Mouse (Mus musculus) left cerebral cortex, adult 9 months (tissue): ENCODE measurements around the gene Nms.

Experiments
- DNase-seq, 2 experiments: peaks; one replicate each; pipeline ENCODE4 v3.0.0; 2022; ENCODE audit warnings: low spot score in 2 of 2

The Nms gene

DNA sequence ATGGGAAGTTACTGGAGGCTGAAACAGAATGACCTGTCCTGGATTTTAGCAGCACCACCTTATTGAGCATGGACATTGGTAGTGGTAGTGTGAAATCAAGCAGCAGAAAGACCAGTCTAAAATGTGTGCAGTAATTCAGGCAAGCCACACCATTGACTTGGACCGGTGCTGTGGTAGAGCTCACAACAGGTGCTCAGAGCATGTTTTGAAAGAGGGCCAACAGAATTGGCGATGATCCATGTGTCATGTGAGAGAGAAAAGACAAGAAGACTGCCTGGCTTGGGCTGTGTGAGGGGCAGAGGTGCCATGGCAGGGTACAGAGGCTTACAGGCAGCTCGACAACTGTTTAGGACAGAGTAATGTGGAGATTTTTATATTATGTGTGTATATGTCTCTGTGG lies 53.4 kb downstream of the Nms start:
- DNase-seq: no peak
